Mouse (Mus musculus) bone marrow, adult 2 months (tissue): ENCODE measurements at regions not wholly inside any gene's neighbourhood (a gene's known extent, or its start where the extent isn't known, plus 50 kb on each side); places are given as distances from the start of the nearest gene placed in this dataset.

ENCODE experiments used
- CTCF ChIP-seq: fragments of 200-500 bp; IDR thresholded peaks from 2 replicates; pipeline ENCODE4 v1.5.1; 2011; ENCODE audit warnings: low read length, control low read depth; ENCODE audit not compliant: control insufficient read depth, insufficient read depth
- POLR2A ChIP-seq: fragments of 200-500 bp; IDR thresholded peaks from 2 replicates; pipeline ENCODE4 v1.6.1; 2011; ENCODE audit warnings: low read depth, mild to moderate bottlenecking, control low read depth, low read length, borderline replicate concordance; ENCODE audit not compliant: control insufficient read depth

GRCm38 (mm10) chr13:54301677-54302076, 69.5 kb upstream of the Cplx2 start:
- TF ChIP-seq CTCF: no peak
- no peak for TF ChIP-seq POLR2A
